Mouse (Mus musculus) ES-E14 (cell line): ENCODE data around the gene Snai1.

Experiments
- CHD2 ChIP-seq: IDR thresholded peaks from 2 replicates; pipeline ENCODE4 v1.6.1; 2014; ENCODE audit warnings: mild to moderate bottlenecking, low read depth, low read length, inconsistent platforms
- HCFC1 ChIP-seq: IDR thresholded peaks from 2 replicates; pipeline ENCODE4 v1.6.1; 2012; ENCODE audit warnings: low read length, inconsistent platforms, borderline replicate concordance; ENCODE audit not compliant: insufficient read depth
- MAFK ChIP-seq: IDR thresholded peaks from 2 replicates; pipeline ENCODE4 v1.6.1; 2014; ENCODE audit warnings: mild to moderate bottlenecking, low read depth, low read length, inconsistent platforms; ENCODE audit not compliant: insufficient read depth
- ZC3H11A ChIP-seq: IDR thresholded peaks from 2 replicates; pipeline ENCODE4 v1.6.1; 2012; ENCODE audit warnings: low read depth, mild to moderate bottlenecking, inconsistent platforms, low read length, borderline replicate concordance
- ZNF384 ChIP-seq: IDR thresholded peaks from 2 replicates; pipeline ENCODE4 v1.6.1; 2012; ENCODE audit warnings: low read depth, low read length, inconsistent platforms

- TF ChIP-seq ZC3H11A, result no peak
- TF ChIP-seq MAFK, result no peak
- TF ChIP-seq ZNF384, result no peak
- TF ChIP-seq CHD2, result no peak
- no peak for TF ChIP-seq HCFC1
These were observed 31.3 kb upstream of the Snai1 start for GRCm38 (mm10) chr2:167506546-167507260.
